Mouse (Mus musculus): ENCODE measurements around the gene Mapk1ip1l.

Gene Mapk1ip1l

DNA sequence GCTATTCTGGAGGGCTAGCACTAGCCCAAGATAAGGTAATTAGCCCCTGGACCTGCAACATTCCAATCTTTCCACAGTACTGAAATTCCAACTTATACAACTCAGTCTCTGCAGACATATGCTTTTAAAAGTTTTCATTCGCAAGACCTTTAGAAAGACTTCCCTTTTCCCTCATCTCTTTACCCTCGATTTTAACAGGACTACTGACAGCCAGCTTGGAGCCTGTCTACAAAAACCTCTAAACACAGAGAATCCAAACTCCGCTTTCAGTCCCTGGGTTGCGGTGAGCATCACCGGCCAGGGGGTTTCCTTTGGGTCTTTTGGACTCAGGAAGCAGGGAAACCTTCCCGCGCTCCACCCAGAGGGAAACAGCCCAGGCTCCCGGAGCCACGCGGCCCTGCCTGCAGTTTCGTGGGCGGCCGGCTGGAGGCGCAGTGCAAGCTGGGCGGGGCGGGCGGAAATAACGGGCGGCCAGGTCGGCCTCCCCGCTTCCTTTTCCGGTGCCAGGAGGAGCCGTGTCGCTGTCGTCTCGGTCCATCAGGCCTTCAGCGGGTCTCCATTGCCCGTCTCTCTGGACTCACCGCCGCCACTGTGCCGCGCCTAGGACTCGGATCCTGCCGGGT lies at the start of gene Mapk1ip1l:
TSS of gene Mapk1ip1l (plus strand) at position 482 of the 623 bp plus-strand sequence.
- DNase-seq = peak; percentile 95

DNA sequence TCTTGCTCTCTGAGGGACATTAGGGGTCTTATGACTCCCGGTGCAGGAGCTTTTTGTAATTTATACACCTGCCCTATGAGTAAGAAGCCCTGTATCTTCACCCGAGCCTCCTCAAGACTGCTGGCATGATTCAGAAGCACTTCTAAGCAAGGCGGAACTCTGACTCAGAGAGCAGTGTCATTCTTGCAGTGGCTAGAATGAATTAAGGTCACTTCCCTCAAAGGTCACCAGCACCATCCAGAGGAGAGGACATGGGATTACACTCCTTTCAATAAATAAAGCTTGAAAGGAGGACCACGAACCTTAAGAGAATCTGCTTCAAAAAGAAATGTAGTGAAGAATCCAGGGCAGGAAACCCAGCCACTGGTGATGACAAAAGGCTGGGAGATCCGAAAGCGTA lies 48.2 kb upstream of the Mapk1ip1l start:
- no peak for DNase-seq

DNA sequence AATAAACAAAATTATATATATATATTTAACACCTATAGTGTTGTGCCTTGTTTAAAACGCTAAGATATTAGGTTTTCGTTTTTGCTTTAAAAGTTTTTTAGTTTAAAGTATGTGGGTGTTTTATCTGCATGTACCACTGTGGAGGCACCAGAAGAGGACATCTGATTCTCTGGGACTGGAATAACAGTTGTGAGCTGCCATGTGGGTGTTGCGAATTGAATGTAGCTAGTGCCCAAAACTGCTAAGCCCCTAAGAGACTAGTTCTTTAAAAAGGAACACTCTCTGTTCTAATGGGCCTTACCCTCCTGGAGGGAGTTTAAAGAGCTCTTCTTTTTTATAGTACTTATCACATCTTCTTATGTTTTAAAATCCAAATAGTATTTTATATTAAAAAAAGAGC lies 33.2 kb upstream of the Mapk1ip1l start:
- DNase-seq = no peak

DNA sequence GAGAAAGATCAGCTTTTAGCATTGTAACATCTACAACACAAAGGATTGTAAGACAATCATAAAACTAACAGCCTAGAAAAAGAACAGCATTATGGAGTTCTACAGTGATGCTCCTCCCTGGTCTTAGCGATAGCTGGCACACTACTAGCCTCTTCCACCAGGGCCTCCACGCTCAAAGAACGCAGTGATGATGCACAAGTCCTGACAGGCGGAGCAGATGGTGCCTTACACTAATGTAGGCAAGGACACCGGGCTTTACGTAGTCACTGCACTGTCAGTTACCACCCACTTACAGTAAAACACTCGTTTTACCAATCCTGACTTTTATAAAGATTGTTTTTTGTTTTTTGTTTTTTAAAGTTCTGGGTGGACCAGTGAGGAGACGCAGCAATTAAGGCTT lies 32.2 kb upstream of the Mapk1ip1l start:
- no peak for DNase-seq

DNA sequence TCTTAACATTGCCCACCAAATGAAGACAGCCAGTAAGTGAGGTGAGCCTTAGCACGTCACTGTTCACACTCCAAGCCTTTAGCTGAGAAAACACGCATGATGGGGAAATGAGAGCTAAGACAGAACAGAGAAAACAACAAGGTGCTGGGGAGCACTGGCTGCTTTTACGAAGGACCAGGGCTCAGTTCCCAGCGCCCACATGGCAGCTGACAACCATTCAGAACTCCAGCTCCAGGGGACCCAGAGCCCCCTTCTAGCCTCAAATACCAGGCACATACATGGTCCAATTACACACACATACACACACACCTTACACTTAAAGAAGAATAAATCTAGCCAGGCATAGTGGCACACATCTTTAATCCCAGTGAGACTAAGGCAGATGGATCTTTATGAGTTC lies 29.0 kb upstream of the Mapk1ip1l start:
- no peak for DNase-seq

DNA sequence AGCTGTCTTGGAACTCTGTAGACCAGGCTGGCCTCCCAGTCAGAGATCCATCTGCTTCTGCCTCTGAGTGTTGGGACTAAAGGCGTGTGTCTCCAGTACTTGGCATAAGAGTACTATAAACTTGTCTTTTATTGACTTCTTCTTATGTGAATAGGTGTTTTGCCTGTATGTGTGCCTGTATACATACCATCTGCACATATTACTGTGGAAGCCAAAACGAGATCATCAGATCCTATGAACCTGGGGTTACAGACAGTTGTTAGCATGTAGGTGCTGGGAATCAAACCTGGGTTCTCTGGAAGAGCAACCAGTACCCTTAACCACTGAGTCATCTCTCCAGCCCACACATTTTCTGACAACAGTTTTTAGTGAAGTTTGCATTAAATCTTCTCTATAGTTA lies 28.4 kb upstream of the Mapk1ip1l start:
- DNase-seq = no peak

DNA sequence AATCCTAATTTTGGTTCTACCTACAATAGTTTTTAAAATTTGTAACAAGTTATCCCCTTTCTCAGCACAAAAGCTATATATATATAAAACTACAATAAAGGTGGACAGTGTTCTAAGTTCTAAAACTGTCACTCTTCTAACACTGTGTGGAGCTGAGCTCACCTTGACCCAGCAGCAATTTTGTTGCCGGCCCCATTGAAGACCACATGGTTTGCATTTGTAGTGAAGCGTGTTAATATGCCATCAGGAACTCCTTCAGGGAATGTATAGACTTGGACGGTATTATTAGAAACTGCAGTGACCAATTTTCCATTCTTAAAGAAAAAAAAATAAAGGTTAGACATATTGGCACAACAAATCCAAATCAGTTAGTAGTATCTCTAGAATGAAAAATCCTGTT lies 24.3 kb upstream of the Mapk1ip1l start:
- no peak for DNase-seq

DNA sequence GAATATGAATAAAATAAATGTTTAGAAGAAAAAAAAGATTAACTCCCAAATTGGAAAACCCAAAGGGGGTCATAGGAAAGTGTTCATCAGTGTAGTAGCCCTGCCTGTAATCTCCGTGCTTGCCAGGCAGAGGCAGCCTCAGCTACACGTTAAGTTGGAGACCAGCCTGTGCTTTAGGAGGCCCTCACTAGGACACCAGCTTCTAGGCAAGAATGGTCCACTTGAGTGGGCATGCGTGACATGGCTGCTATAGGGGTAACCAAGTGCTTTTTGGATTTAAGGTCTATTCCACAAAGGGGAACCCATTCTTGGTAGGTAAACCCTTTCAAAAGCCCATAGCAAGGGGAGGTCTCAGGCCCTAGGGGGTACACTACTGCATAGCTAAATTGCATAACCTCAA lies 22.6 kb upstream of the Mapk1ip1l start:
- DNase-seq = no peak

DNA sequence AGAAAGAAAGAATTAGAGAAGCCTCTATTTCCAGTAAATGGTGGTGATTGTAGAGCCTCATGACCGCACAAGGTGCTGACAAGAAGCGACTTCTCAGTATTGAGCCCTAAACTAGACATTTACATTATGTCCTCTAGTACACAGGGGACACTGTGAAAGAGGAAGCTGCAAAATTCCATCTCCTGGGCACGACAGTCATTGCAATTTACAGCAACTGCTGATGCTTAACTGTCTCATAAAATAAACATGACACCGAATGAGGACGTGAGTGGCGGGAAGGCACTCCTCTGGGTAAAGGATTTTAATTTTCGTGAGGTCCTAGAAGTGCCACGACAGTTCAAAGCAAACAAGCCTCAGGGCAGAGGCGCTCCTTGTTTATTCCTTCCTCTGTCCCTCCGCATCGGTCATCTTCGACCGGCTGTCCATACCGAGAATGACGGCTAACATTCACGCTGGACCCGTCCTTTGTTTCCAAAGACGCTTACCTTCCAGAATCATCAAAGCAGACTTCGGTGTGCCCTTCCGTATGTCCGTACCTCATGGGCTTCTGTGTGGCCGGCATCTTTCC lies 21.9 kb upstream of the Mapk1ip1l start:
- no peak for DNase-seq

DNA sequence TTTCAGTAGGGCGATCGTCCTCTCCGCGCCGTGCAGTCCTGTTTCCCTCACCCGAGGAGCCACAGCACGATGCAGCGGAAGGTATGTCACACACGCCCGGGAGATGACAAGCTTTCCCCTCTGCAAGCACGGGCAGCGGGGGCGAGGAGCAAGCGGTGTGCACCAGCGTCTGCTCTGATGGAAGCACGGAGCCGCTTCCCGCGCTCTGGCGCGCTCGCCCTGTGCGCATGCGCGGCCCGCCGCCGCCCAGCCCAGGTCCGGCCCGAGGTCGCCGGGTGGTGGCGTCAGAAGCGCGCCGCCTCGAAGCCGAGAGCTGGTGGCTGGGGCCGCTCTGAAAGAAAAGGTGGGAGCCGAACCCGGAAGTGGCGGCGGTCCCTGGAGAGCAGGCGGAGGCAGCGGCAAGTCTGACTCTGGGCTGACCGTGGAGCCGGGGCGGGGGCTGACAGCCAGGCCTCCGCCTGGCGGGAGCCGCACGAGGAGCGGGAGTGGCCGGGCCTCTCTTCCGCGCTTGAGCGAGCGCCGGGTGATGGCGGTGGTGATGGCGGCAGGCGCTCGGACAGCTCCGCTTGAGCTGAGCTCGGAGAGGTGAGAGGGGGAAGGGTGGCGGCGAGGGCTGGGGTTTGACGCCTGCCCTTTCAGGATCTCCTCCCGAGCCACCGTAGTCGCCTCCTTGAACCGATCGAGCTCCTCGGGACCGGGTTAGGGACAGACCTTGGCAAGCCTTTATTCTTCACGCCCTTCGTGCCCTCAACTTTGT lies 21.3 kb upstream of the Mapk1ip1l start, which contains the start of the genes Wdhd1 and Socs4:
TSS of gene Wdhd1 (minus strand) at position 221 of the 757 bp plus-strand sequence.
TSS of gene Socs4 (plus strand) at position 295 of the 757 bp plus-strand sequence.
- peak; percentile 96 to 98 for DNase-seq

DNA sequence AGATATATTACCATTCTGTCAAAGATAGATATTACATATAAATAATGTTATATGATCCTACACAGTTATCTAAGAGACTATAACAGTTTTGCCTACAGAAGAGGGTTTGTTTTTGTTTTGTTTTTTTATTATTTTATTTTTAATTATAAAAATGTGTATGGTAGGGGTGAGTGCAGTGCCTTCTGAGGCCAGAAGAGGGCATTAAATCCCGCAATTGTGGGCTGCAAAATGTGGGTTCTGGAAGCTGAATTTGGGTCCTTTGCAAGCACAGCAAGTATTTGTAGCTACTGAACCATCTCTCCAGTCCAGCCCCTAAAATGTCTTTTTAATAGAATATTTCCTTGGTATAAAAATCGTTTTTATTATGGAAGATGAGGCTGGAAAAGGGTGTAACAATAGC lies 19.0 kb upstream of the Mapk1ip1l start:
- no peak for DNase-seq

DNA sequence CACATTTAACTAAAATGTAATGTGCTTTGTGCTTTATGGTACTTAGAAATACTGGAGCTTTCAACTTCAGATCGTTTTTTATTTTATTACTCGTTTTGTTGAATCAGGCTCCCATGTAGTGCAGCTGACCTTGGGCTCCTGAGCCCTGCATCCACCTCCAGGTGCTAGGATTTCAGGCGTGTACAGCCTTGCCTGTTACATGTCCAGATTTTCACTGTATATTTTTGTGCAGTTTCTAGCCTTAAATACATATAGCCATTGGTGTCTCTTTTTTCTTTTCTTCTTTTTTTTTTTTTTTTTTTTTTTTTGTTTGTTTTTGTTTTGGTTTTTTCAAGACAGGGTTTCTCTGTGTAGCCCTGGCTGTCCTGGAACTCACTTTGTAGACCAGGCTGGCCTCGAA lies 16.5 kb upstream of the Mapk1ip1l start:
- DNase-seq = no peak

DNA sequence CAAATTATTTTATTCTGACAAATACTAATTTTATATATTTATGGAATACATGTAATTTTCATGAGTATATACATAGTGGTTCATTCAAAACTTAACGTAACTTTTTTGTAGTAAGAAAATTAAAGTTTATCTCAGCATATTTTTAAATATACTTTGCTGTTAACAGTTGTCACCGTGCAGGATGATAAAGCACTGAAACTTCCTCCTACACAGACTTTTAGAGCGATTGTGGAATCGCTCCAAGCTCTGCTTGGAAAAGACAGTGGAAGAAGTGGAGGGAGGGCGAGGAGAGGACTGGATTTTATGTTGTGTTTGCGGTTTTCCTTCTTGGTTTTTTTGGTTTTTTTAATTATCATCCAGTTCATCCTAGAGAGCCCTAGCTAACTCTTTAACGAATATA lies 14.5 kb upstream of the Mapk1ip1l start:
- no peak for DNase-seq

DNA sequence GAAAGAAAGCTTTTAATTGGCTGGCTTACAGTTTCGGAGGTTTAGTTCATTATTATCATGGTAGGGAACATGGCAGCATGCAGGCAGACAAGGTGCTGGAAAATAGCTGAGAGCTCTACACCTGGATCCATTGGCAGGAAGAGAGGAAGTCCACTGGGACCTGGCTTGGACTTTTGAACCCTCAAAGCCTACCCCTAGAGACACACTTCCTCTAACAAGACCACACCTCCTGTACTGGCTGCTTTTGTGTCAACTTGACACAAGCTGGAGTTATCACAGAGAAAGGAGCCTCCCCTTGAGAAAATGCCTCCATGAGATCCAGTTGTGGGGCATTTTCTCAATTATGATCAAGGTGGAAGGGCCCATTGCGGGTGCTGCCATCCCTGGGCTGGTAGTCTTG lies 12.8 kb upstream of the Mapk1ip1l start:
- no peak for DNase-seq

DNA sequence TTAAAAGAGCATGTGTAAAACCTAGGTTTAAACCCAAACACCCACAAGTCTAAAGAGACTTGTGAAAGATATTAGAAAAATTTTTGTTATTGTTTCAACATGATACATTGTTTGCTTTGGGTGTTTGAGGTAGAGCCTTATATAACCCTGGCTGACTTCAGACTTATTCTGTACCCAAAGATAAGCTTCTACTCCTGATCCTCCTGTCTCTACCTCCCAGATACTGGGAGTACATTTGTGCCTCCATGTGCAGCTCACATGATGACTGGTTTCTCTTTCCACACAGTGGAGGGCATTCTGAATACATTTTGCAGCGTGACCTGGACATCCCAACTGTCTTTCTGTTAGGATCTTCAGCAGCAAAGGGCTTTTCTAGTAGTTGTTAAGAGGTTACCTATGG lies 11.9 kb upstream of the Mapk1ip1l start:
- DNase-seq = no peak

DNA sequence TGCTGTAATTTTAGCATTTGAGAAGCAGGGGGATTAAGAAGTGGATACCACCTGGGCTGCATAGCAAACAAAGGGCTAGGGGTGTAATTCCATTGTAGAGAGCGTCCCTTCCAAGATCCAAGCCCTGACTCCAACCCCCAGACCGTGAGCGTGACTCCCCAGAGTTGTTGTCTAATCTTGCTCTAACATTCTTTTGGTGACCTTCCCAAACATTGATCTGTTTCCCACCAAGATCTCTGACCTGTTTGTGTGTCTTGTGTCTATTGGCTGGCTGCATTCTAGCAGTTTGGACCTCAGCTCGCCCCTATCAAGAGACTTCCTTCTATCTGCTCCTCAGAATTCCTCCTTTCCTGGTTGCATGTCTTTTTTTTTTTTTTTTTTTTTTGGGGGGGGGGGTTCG lies 11.0 kb upstream of the Mapk1ip1l start:
- DNase-seq = no peak

DNA sequence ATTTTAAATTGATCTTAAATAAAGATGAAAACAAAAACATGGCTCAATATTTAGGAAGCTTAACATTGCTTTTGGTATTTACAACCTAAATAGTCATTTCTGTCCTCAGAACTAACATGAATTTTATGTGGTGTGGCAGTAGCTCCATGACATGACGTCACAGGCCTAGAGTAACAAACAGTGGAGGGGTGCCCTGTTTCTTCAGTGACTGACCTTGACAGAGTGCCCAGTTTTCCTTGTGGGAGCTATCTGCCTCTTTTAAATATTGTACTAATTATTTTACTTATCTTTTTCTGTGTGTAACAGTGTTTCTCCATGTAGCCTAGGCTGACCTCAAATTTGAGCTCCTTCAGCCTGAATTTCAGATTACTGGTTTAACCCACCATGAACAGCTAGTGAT lies 6.3 kb upstream of the Mapk1ip1l start:
- no peak for DNase-seq

DNA sequence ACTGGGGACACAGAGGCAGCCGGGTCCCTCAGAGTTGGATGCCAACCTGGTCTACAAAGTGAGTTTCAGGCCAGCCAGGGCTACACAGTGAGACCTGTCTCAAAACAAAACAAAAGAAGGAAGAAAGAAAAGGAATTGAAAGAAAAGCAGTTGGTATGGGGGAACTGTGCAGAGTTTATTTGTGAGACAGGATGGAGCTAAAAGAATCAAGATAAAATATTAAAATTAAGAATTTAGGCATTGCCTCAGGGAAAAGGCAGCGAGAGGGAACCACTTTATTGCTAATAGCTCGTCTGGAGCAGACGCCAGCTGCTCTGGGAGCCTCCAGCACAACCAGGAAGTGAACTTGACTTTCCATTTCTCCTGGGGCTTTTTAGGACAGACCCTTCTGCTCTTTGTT lies 3.9 kb upstream of the Mapk1ip1l start:
- no peak for DNase-seq

DNA sequence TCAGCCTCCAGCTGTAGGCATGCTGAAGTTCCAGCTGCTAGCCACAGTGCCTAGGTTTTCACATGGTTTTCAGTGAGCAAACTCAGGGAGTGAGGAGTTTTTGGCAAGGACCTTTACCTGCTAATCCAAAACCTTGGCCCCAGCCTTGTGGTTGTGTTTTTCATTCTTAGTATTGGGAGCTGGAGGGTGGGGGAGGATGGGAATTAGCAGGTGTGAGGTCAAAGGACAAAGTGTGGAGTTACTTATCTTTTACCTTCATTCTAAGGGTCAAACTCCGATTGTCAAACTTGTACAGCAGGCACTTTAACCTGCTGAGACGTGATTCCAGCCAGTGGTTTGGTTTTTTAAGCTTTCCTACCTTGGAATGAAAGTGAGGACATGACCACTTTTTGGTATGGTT lies 1.8 kb upstream of the Mapk1ip1l start:
- DNase-seq = no peak

DNA sequence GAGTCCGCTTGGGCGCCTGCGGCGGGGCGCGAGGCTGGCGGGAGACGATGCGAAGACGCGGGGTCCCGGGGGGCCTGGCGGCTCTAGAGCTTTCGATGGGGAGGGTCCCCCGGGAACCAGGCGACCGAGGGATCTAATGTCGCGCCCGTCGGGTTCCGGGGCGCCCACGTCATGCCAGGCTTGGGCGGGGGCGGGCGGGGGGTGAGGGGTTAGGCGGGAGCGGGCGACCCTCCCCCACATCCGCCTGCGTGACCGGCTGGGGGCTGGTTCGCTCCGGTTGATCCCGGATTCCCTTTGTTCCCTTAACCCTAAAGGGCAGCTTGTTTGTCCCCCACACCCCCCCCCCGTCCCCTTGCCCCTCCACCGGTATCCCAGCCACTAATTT lies 334 bp downstream of the Mapk1ip1l start:
- peak; percentile 61 to 74 for DNase-seq

DNA sequence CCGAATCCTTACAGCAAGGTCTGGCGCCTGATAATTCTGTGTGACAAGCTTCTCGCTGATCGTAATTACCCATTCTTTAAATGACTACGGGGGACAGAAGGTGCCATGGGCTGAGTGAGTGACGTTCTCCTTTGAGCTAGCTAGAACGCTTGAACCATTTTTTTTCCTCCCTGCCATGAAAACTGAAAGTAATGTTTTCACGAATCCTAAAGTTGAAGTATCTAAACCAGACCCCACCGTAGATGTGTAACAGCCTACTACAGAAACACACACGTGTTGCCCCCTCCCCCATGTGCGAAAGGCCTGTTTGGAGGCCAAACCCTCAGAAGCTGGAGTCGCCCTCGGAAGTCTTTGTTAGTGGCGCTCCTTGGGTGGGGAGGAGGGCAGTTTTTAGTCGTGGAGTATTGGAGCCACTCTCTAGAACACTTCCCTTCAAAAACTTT lies 774 bp downstream of the Mapk1ip1l start:
- DNase-seq = peak; percentile 57 to 66

DNA sequence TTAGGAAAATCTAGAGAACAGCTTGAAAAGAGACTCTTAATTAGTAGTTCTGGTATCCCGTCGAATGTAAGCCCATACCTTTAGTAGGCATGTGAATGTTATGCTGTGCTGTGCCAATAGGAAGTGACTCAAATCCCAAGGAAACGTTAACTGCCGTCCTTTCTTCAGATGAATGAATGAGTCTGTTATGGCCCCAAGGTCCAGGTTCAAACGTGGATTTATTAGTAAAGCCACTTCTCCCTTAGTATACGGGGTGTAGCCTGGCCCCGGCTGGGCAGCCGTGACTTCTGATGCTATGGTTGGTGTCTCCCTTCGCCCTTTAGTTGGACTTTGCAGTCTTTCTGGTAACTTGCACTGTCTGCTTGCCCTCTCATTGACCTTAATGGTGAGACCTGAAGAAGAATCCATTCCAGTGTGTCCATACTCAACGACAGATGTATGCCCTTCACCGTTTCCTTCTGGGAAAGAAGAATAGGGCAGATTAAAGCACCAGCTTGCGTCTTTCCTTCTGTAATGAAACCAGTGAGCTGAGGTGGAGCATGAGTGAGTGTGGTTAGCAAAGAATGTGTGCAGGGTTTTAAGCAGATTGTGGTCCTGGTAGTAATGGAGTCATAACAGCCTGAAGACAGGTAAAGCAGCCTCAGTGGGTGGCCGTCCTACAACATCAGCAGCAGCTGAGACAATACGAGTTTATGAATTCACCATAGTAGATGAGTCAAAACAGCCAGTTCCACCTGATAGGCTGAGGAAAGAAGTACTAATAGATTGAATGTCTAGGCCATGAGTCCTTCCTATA lies 5.0 kb downstream of the Mapk1ip1l start:
- no peak for DNase-seq

DNA sequence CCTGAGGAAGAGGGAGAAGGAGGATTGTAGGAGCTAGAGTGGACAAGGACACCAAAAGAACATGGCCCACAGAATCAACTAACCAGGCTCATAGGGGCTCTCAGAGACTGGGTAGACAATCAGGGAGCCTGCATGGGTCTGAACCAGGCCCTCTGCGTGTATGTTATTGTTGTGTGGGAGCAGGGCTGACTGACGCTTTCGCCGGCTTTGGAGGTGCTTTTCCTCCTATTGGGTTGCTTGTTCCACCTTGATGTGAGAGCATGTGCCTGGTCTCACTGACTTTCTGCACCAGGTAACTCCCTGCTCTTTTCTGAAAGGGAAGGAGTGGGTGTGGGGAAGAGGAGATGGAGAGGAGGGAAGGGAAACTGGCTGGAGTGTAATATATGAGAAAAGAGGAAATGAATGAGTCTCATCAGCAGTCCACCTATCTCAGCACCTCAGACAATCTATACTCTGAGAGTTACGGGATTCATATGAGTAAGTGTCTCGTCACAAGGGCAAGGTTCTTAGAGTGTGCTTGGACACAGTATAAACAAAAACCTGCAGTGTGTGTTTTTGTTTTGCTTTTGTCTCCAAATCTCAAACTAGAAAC lies 6.8 kb downstream of the Mapk1ip1l start:
- DNase-seq = no peak
